Mouse (Mus musculus) liver, embryonic 16.5 days (tissue): ENCODE results near the gene Gm10428. TPM values are rescaled to one million over a fixed set of nuclear protein-coding genes. Genes with fewer than 3 reads are reported as not detected.
"Not testable (repeated sequence)": the region's sequence is repeated elsewhere in the genome, so short reads cannot be mapped to it uniquely, and the experiment has no call there.

Experiments used
- ATAC-seq: fragments of 200-750 bp; cut with Nextera tagmentation; 2 replicates; pipeline ENCODE4 v1.8.0; 2017; ENCODE audit warnings: low read depth, mild to moderate bottlenecking, moderate number of reproducible peaks, moderate library complexity
- H3K27ac ChIP-seq: fragments of 300-500 bp; sonication (generic); 2 replicates; pipeline ENCODE4 v1.5.1; 2014; ENCODE audit warnings: mild to moderate bottlenecking, low read length
- H3K27me3 ChIP-seq: fragments of 300-500 bp; sonication (generic); 2 replicates; pipeline ENCODE4 v1.6.1; 2014; ENCODE audit warnings: low read depth, low read length, mixed read lengths; ENCODE audit not compliant: control insufficient read depth, insufficient read depth
- H3K36me3 ChIP-seq: fragments of 300-500 bp; sonication (generic); 2 replicates; pipeline ENCODE4 v1.6.1; 2014; ENCODE audit warnings: mild to moderate bottlenecking; ENCODE audit not compliant: control insufficient read depth, insufficient read depth
- H3K4me1 ChIP-seq: fragments of 300-500 bp; sonication (generic); 2 replicates; pipeline ENCODE4 v1.6.1; 2014; ENCODE audit warnings: low read depth, low read length, mixed read lengths; ENCODE audit not compliant: control insufficient read depth
- H3K4me2 ChIP-seq: fragments of 300-500 bp; sonication (generic); 2 replicates; pipeline ENCODE4 v1.6.1; 2014; ENCODE audit warnings: low read depth, low read length, mixed read lengths
- H3K4me3 ChIP-seq: fragments of 300-500 bp; sonication (generic); 2 replicates; pipeline ENCODE4 v1.5.1; 2014; ENCODE audit warnings: low read depth, mild to moderate bottlenecking, low read length
- H3K9ac ChIP-seq: fragments of 300-500 bp; sonication (generic); 2 replicates; pipeline ENCODE4 v1.6.1; 2014; ENCODE audit warnings: low read depth, low read length
- H3K9me3 ChIP-seq: fragments of 300-500 bp; sonication (generic); replicated peaks from 2 replicates; pipeline ENCODE4 v1.6.1; 2016; ENCODE audit warnings: low read length; ENCODE audit not compliant: control insufficient read depth
- WGBS: fragments of 180-500 bp; shearing (Covaris S2); extraction: QIAGEN DNeasy Blood & Tissue Kit; methylation state at CpG from one replicate; pipeline ENCODE4 v1.1.7; 2014; ENCODE audit not compliant: insufficient replicate concordance; 5-methylcytosine and 5-hydroxymethylcytosine counted together
- polyA plus RNA-seq: library from polyadenylated mRNA; unstranded; fragments of >200 nt; fragmentation: Nextera tagmentation; extraction: Ambion mirVana; gene quantifications from 2 replicates; pipeline ENCODE4 v1.2.1, GENCODE M21; 2015

The Gm10428 gene
- polyA plus RNA-seq, 1 experiment from 2014 or later, result not detected

DNA sequence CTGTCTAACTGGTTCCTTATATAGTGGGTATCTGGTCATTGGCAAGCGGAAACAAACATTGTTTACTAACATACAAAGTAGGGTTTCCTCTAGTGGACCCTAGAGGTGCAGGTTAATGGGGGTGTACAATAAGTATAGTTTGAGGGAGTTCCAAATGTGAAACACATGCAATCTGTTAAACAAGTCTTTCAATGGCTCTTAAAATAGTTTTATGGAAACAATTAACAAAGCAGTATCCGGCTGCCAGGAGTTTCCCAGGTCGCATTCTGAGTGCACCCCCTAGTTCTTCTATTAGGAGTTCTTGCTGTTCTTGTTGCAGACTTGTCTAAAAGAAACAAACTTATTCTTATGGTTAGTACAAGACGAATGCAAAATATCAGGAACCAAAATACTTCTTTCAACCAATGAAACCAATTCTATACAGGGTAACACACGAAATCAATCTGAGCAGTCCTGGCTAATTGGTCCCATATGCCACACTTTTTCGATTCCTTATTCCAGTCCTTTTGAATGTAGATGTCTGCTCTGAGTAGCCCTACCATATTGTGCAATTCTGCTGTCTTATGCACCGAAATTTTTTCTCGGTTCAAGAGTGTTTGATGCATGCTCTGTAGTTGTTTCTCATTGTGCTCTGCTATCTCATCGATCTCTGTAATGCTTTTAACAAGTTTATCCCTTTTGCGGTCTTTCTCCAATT is 10.5 kb upstream of the Gm10428 start:
- peaks cover 16% of the 10 kb centered on the region for H3K27me3 ChIP-seq
- no peak overlapping the region for H3K9ac ChIP-seq
- no peaks in the 10 kb centered on the region for H3K36me3 ChIP-seq
- no peak overlapping the region for H3K27ac ChIP-seq
- peaks cover 4% of the 10 kb centered on the region for H3K4me1 ChIP-seq
- no peak overlapping the region for H3K4me3 ChIP-seq
- H3K9me3 ChIP-seq, result no peaks in the 10 kb centered on the region
- H3K4me2 ChIP-seq, result no peak overlapping the region
- ATAC-seq, result no peak
- WGBS, result 62% methylated on average over 10 of the region's 10 CpGs

GRCm38 (mm10) chr11:62744103-62744502 is 8.8 kb upstream of the Gm10428 start:
- Histone ChIP-seq H3K36me3 (no peaks in the 10 kb centered on the region), H3K4me3 (no peak overlapping the region), H3K4me1 (peaks cover 4% of the 10 kb centered on the region), H3K27ac (no peak overlapping the region), H3K9me3 (no peaks in the 10 kb centered on the region), H3K4me2 (no peak overlapping the region), H3K27me3 (peaks cover 16% of the 10 kb centered on the region), H3K9ac (no peak overlapping the region)
- ATAC-seq, result no peak
- WGBS, result 41% methylated on average over 5 of the region's 5 CpGs

DNA sequence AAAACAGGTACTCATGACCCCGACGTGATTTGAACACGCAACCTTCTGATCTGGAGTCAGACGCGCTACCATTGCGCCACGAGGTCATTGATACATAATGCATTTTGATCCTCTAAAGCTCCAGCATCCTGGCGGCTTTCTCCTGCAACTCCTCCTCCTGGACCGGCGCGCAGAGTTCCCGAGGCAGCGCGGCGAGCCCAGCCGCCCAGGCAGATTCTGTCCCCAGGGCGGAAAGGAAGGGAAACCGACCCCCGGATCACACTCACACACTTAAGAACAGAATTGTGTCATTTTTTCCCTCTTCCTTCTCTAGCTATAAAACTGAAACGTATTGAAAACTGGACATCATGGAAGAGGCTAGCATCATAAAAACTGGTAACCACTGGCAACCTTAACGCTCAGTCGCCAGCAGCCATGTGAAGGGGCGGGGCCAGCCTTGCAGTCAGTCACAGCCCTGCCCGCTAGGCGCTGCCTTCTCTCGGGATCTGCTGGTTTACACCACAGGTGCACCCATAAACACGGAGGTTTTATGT is 6.8 kb upstream of the Gm10428 start:
- ATAC-seq, result no peak
- Histone ChIP-seq H3K27ac (no peak overlapping the region), H3K27me3 (peaks cover 16% of the 10 kb centered on the region), H3K9me3 (no peaks in the 10 kb centered on the region), H3K9ac (no peak overlapping the region), H3K4me2 (peak overlapping the region; percentile 43), H3K4me1 (peaks cover 4% of the 10 kb centered on the region), H3K4me3 (peak overlapping the region; percentile 28; the same call in 1 of the 2 replicates), H3K36me3 (no peaks in the 10 kb centered on the region)
- 4% methylated on average over 27 of the region's 27 CpGs for WGBS

DNA sequence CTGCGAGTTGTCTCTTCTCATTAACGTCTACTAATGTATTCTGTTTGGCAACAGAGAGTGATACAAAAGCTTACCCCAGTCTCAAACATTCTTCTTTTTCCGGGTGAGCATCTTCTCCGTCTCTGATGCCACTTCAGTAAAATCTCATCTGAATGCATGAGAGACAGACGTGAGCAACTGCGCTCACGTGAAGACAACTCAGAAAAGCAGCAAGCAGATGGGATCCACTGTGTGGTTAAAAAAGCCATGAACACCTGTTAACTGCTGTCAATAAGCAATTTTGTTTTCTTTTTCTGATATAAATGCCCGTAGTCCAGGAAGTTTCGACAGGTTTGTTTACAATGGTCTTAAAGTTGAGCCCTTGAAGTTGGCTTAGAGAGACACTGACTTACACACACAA is 5.7 kb upstream of the Gm10428 start:
- no peak for ATAC-seq
- Histone ChIP-seq H3K36me3 (no peaks in the 10 kb centered on the region), H3K9me3 (no peaks in the 10 kb centered on the region), H3K9ac (no peak overlapping the region), H3K4me3 (no peak overlapping the region), H3K4me1 (peaks cover 4% of the 10 kb centered on the region), H3K4me2 (no peak overlapping the region), H3K27ac (no peak overlapping the region), H3K27me3 (peaks cover 16% of the 10 kb centered on the region)
- 65% methylated on average over 9 of the region's 9 CpGs for WGBS

DNA sequence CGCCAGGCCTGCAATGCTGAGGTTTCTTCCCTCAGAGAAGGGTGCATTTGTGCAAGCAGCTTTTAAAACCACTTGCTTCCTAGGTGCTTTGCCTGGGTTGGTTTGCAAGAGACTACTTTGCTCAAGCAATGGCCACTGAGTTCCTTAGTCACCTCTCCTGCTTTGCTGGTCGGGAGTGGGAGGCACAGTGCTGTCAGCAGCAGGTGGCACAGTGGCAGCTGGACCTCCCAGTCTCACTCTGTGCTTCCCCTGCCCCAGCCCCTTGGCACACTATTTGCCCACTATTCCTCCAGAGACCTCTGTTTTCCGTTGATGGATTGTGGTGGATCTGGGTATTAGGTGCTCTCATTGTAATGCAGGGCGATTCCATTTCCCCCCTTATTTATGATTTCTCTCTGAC is 4.8 kb upstream of the Gm10428 start:
- no peak overlapping the region for H3K9ac ChIP-seq
- H3K27ac ChIP-seq, result no peak overlapping the region
- no peaks in the 10 kb centered on the region for H3K36me3 ChIP-seq
- peaks cover 4% of the 10 kb centered on the region for H3K4me1 ChIP-seq
- WGBS, result 67% methylated on average over 4 of the region's 4 CpGs
- peaks cover 16% of the 10 kb centered on the region for H3K27me3 ChIP-seq
- no peak overlapping the region for H3K4me2 ChIP-seq
- ATAC-seq, result no peak
- no peaks in the 10 kb centered on the region for H3K9me3 ChIP-seq
- no peak overlapping the region for H3K4me3 ChIP-seq

GRCm38 (mm10) chr11:62749445-62749844 is 3.5 kb upstream of the Gm10428 start:
- H3K4me2 ChIP-seq, H3K9ac ChIP-seq, H3K4me1 ChIP-seq, H3K4me3 ChIP-seq, H3K9me3 ChIP-seq, H3K36me3 ChIP-seq, H3K27ac ChIP-seq, ATAC-seq: not testable (repeated sequence)
- WGBS, result 33% methylated on average over 13 of the region's 13 CpGs
- peaks cover 16% of the 10 kb centered on the region for H3K27me3 ChIP-seq

GRCm38 (mm10) chr11:62752191-62752590 is 709 bp upstream of the Gm10428 start:
- no peak for ATAC-seq
- Histone ChIP-seq H3K27me3 (peaks cover 4% of the 10 kb centered on the region; the same call in 1 of the 2 replicates), H3K9me3 (no peaks in the 10 kb centered on the region), H3K27ac (no peak overlapping the region), H3K4me2 (no peak overlapping the region), H3K9ac (no peak overlapping the region), H3K36me3 (no peaks in the 10 kb centered on the region), H3K4me3 (no peak overlapping the region), H3K4me1 (no peaks in the 10 kb centered on the region)
- WGBS, result 56% methylated on average over 11 of the region's 11 CpGs

- Histone ChIP-seq H3K27me3 (peaks cover 2% of the 10 kb centered on the region; the same call in 1 of the 2 replicates), H3K4me3 (no peak overlapping the region), H3K27ac (no peak overlapping the region), H3K4me1 (no peaks in the 10 kb centered on the region), H3K4me2 (peak overlapping the region; percentile 14; the same call in 1 of the 2 replicates), H3K9me3 (no peaks in the 10 kb centered on the region), H3K36me3 (no peaks in the 10 kb centered on the region), H3K9ac (no peak overlapping the region)
- 7% methylated on average over 36 of the region's 36 CpGs for WGBS
- ATAC-seq, result peak; percentile 94
Measured at GRCm38 (mm10) chr11:62756456-62757142, 3.7 kb downstream of the Gm10428 start.

DNA sequence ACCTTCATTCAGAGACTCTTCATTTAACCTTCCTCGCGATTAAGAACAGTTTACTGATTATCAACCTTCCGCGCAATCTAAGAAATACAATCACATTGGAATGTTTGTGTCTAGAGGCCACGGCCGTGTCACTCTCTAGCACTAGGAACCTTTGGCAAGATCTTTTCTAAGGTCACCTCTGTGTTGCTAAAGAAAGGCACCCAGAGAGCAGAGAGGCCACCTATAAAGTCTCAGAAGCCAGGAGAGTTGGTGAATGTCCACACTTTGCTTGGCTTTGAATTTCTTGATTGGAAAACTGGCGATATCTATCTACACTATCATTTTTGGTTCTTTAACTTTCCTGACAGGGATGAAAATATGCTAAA is 4.2 kb downstream of the Gm10428 start:
- 2% methylated on average over 7 of the region's 7 CpGs for WGBS
- H3K27me3 ChIP-seq, result peaks cover 2% of the 10 kb centered on the region; the same call in 1 of the 2 replicates
- ATAC-seq, result no peak
- H3K4me2 ChIP-seq, result peak overlapping the region; percentile 14; the same call in 1 of the 2 replicates
- H3K4me1 ChIP-seq, result no peaks in the 10 kb centered on the region
- H3K4me3 ChIP-seq, result no peak overlapping the region
- H3K27ac ChIP-seq, result no peak overlapping the region
- no peaks in the 10 kb centered on the region for H3K36me3 ChIP-seq
- H3K9ac ChIP-seq, result no peak overlapping the region
- H3K9me3 ChIP-seq, result no peaks in the 10 kb centered on the region
